Mouse (Mus musculus): Measurements from ENCODE around the gene Clasp1. TPM values are rescaled to one million over a fixed set of nuclear protein-coding genes. Genes with fewer than 3 reads are reported as not detected.
A peak's percentile ranks its signal among the peaks of the same experiment; 100 is the strongest.

The Clasp1 gene
- polyA plus RNA-seq, 1 experiment = 22.3 TPM

- TF ChIP-seq CTCF (IDR thresholded peaks at IDR 0.05; ENCODE audit: low read depth, low read length) = no peak
- TF ChIP-seq POLR2A (IDR thresholded peaks at IDR 0.05; ENCODE audit: borderline replicate concordance, low read depth, low read length) = no peak
- Histone ChIP-seq H3K27ac (ENCODE audit: insufficient read depth, low read depth, low read length) (no peak overlapping the region), H3K4me1 (ENCODE audit: control insufficient read depth, insufficient read depth, low read length) (peaks cover 5% of the 10 kb centered on the region; the same call in 1 of the 2 replicates)
Measured at GRCm38 (mm10) chr1:118625461-118625860, 236.6 kb downstream of the Clasp1 start.

GRCm38 (mm10) chr1:118625921-118626320 is 237.1 kb downstream of the Clasp1 start:
- no peak overlapping the region for H3K4me3 ChIP-seq (ENCODE audit: insufficient read depth, low read length)
- TF ChIP-seq POLR2A (IDR thresholded peaks at IDR 0.05; ENCODE audit: borderline replicate concordance, low read depth, low read length) (no peak), CTCF (IDR thresholded peaks at IDR 0.05; ENCODE audit: low read depth, low read length) (no peak)
- no peak overlapping the region for H3K27ac ChIP-seq (ENCODE audit: insufficient read depth, low read depth, low read length)
- peaks cover 5% of the 10 kb centered on the region; the same call in 1 of the 2 replicates for H3K4me1 ChIP-seq (ENCODE audit: control insufficient read depth, insufficient read depth, low read length)

More at GRCm38 (mm10) chr1:118625461-118625860, 236.6 kb downstream of the Clasp1 start:
- H3K4me3 ChIP-seq (ENCODE audit: insufficient read depth, low read length) = no peak overlapping the region

DNA sequence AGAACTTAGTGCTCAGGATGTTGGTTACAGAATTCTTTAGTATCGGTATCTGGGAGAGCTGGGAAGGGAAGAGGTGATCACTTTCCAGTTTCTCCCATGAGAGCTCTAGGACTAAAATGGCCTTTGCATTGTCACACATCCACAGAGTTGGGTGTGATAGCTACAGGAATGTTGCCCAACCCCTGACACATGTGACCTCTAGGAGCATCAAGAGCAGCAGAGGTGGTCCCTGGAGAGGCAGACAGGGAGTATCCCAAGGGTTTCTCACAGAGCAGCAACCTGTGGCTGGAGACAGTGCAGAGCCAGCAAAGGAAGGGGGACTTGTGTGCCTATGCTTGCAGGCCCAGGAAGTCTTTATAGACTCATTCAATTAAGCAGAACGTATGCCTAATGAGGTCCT is 237.6 kb downstream of the Clasp1 start:
- TF ChIP-seq POLR2A (IDR thresholded peaks at IDR 0.05; ENCODE audit: borderline replicate concordance, low read depth, low read length) = no peak
- no peak for TF ChIP-seq CTCF (IDR thresholded peaks at IDR 0.05; ENCODE audit: low read depth, low read length)
- Histone ChIP-seq H3K4me1 (ENCODE audit: control insufficient read depth, insufficient read depth, low read length) (peaks cover 5% of the 10 kb centered on the region; the same call in 1 of the 2 replicates), H3K27ac (ENCODE audit: insufficient read depth, low read depth, low read length) (no peak overlapping the region), H3K4me3 (ENCODE audit: insufficient read depth, low read length) (no peak overlapping the region)

DNA sequence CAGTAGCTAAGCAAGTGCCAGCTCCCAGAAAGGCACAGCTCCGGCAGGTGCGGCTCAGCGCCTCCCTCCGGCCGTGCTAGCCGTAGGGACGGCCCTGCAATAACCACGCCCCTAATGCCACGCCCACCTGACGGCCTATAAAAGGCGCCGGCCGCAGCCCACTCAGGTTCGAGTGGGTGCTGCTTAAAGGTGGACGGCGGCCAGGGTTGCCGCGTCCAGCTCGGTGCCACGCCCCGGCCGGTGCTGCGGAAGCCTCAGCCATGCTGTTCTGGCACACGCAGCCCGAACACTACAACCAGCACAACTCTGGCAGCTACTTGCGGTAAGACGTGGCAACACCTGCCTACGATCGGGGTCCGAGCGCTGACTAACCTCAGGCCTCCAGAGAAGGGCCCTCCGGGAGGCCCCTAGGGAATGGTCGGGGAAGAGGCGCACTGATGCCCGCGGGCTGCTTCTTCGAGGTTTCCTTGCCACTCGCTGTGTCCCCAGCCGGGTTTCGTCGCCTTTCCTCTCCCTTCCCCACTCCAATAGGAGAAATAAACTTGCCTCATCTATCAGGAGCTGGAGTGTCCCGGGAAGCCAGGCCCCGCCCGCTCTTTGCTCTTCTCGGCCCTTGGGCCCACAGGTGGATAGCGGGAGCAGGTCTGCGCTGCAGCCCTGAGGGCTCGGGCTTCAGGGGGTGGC is 239.1 kb downstream of the Clasp1 start, which contains the start of gene Tfcp2l1:
Tfcp2l1 (plus strand) TSS at position 165 of the 684 bp plus-strand sequence.
- peak within 1 kb of the TSS; percentile 66 for H3K4me3 ChIP-seq (ENCODE audit: insufficient read depth, low read length)
- H3K4me1 ChIP-seq (ENCODE audit: control insufficient read depth, insufficient read depth, low read length) = peaks cover 5% of the 10 kb centered on the region; the same call in 1 of the 2 replicates
- TF ChIP-seq POLR2A (IDR thresholded peaks at IDR 0.05; ENCODE audit: borderline replicate concordance, low read depth, low read length) = no peak
- H3K27ac ChIP-seq (ENCODE audit: insufficient read depth, low read depth, low read length) = no peak within 1 kb of the TSS

DNA sequence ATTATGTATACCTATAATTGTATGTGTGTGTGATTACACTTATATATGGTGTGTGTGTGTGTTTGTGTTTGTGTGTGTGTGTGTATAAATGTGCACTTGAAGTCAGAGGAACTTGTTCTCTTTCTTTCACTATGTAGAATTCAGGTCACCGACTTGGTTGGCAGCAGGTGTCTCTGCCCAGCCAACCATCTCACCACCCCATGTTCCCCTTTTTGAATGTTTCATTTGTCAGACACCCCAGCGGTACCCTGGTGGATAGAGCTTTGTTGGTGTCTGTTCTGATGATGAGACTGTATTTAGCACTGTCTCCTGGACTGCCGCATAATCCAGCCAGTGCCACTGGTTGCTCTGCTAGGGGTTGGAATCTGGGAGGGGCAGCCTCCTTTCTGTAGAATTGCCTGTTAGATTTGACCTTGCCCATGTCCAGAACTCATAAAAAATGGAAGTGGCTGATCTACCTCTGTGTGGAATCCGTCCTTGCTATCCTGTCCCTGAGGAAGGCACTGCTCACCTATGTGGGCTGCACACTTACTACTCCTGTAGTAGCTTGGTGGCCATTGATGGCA is 244.6 kb downstream of the Clasp1 start:
- Histone ChIP-seq H3K4me3 (ENCODE audit: insufficient read depth, low read length) (no peak overlapping the region), H3K4me1 (ENCODE audit: control insufficient read depth, insufficient read depth, low read length) (no peaks in the 10 kb centered on the region), H3K27ac (ENCODE audit: insufficient read depth, low read depth, low read length) (no peak overlapping the region)
- TF ChIP-seq CTCF (IDR thresholded peaks at IDR 0.05; ENCODE audit: low read depth, low read length) (no peak), POLR2A (IDR thresholded peaks at IDR 0.05; ENCODE audit: borderline replicate concordance, low read depth, low read length) (no peak)

- Histone ChIP-seq H3K27ac (ENCODE audit: insufficient read depth, low read depth, low read length) (no peak overlapping the region), H3K4me3 (ENCODE audit: insufficient read depth, low read length) (no peak overlapping the region), H3K4me1 (ENCODE audit: control insufficient read depth, insufficient read depth, low read length) (no peaks in the 10 kb centered on the region)
- TF ChIP-seq CTCF (IDR thresholded peaks at IDR 0.05; ENCODE audit: low read depth, low read length) (no peak), POLR2A (IDR thresholded peaks at IDR 0.05; ENCODE audit: borderline replicate concordance, low read depth, low read length) (no peak)
Measured at GRCm38 (mm10) chr1:118642296-118642999, 253.6 kb downstream of the Clasp1 start.

- no peak for TF ChIP-seq POLR2A (IDR thresholded peaks at IDR 0.05; ENCODE audit: borderline replicate concordance, low read depth, low read length)
- TF ChIP-seq CTCF (IDR thresholded peaks at IDR 0.05; ENCODE audit: low read depth, low read length) = no peak
Measured at GRCm38 (mm10) chr1:118643138-118643979, 254.5 kb downstream of the Clasp1 start.

DNA sequence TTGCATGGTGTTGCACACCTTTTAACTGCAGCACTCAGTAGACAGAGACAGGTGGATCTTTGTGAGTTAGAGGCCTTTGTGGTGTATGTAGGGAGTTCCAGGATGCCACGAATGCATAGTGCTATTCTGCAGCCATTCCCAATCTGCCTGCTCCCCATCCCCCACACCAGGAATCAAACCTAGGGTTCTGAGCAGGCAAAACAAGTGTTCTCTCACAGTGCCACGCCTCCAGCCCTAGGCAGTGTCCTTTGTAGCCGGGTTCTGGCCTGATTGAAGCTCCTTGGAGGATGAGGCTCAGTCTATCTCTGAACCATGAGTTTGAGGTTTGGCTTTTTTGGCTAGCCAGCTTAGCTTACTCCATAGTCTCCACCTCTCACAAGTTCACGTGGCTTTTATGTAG is 256.8 kb downstream of the Clasp1 start:
- Histone ChIP-seq H3K4me1 (ENCODE audit: control insufficient read depth, insufficient read depth, low read length) (no peaks in the 10 kb centered on the region), H3K4me3 (ENCODE audit: insufficient read depth, low read length) (no peak overlapping the region), H3K27ac (ENCODE audit: insufficient read depth, low read depth, low read length) (no peak overlapping the region)
- TF ChIP-seq CTCF (IDR thresholded peaks at IDR 0.05; ENCODE audit: low read depth, low read length) = no peak
- no peak for TF ChIP-seq POLR2A (IDR thresholded peaks at IDR 0.05; ENCODE audit: borderline replicate concordance, low read depth, low read length)

More at GRCm38 (mm10) chr1:118643138-118643979, 254.5 kb downstream of the Clasp1 start:
- Histone ChIP-seq H3K27ac (ENCODE audit: insufficient read depth, low read depth, low read length) (no peak overlapping the region), H3K4me3 (ENCODE audit: insufficient read depth, low read length) (no peak overlapping the region), H3K4me1 (ENCODE audit: control insufficient read depth, insufficient read depth, low read length) (no peaks in the 10 kb centered on the region)

- no peak overlapping the region for H3K27ac ChIP-seq (ENCODE audit: insufficient read depth, low read depth, low read length)
- H3K4me1 ChIP-seq (ENCODE audit: control insufficient read depth, insufficient read depth, low read length) = no peaks in the 10 kb centered on the region
- TF ChIP-seq CTCF (IDR thresholded peaks at IDR 0.05; ENCODE audit: low read depth, low read length) = no peak
- H3K4me3 ChIP-seq (ENCODE audit: insufficient read depth, low read length) = no peak overlapping the region
Measured at GRCm38 (mm10) chr1:118648015-118648414, 259.2 kb downstream of the Clasp1 start.
